Mouse (Mus musculus) lung, adult 2 months (tissue): Measurements from ENCODE around the gene Klhl29.

Source experiments
- CTCF ChIP-seq: fragments of 200-500 bp; IDR thresholded peaks from 2 replicates; pipeline ENCODE4 v1.5.1; 2011; ENCODE audit warnings: mild to moderate bottlenecking, low read length, control low read depth; ENCODE audit not compliant: insufficient read depth
- POLR2A ChIP-seq: fragments of 200-500 bp; IDR thresholded peaks from 2 replicates; pipeline ENCODE4 v1.6.1; 2011; ENCODE audit warnings: low read depth, mild to moderate bottlenecking, control low read depth, low read length, borderline replicate concordance; ENCODE audit errors: extremely low read depth

- no peak for TF ChIP-seq POLR2A
- TF ChIP-seq CTCF = peak; percentile 78
Measured at GRCm38 (mm10) chr12:5410391-5411115, 35.1 kb upstream of the Klhl29 start.
